Mouse (Mus musculus): ENCODE measurements around the gene Prex1.
A peak's percentile ranks its signal among the peaks of the same experiment; 100 is the strongest.

Prex1 gene

DNA sequence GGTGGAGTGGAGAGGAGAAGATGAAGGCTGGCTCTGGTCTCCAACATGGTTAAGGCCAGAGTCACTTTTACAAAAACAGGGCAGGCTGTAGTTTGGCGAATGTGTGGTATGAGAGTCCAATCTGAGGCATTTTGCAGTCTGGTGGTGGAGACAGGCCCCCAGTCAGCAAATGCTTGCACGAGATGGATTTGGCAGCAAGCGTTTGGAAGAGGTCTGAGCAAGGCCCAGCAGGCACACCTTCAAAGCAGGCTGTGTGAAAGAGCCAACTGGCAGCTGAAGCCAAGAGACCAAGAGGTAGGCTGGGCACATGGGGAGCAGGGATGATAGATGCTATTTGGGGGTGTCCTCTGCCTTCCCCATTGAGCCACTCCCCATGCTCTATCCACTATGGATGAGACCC is 51.7 kb downstream of the Prex1 start:
- no peak for DNase-seq (ENCODE audit: low read depth, low spot score)

GRCm38 (mm10) chr2:166661498-166661897 is 52.1 kb downstream of the Prex1 start:
- DNase-seq (ENCODE audit: low read depth, low spot score), result no peak

- DNase-seq (ENCODE audit: low read depth, low spot score), result no peak
Measured at GRCm38 (mm10) chr2:166658380-166658779, 55.3 kb downstream of the Prex1 start.

DNA sequence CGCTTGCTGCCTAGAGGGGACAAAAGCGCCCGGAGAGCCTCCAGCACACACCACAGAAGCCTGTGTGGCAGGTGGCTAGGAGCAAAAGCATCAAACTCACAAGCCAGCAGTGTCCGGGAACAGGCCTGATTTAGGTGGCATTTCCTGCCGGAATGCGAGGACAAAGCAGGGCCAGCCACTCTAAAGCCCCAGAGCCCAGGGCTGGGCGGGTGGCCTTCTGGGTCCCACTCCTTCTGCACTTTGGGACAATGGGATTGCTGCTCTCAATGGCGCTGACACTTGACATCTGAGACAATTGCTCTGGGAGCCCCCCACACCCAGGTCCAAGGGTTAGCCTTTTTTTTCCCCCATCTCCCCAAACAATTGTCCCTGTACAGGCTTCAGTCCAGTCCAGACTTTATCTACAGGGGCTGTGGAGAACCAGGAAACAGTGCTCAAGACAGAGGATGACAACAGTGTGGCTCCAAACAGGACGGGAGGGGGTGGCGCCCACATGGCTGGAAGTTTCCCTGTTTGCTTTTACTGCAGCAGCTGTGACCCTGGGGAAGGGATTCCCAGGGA is 56.1 kb downstream of the Prex1 start:
- no peak for DNase-seq (ENCODE audit: low read depth, low spot score)

- peak; percentile 48 for DNase-seq (ENCODE audit: low read depth, low spot score)
Measured at GRCm38 (mm10) chr2:166656630-166657029, 57.0 kb downstream of the Prex1 start.

DNA sequence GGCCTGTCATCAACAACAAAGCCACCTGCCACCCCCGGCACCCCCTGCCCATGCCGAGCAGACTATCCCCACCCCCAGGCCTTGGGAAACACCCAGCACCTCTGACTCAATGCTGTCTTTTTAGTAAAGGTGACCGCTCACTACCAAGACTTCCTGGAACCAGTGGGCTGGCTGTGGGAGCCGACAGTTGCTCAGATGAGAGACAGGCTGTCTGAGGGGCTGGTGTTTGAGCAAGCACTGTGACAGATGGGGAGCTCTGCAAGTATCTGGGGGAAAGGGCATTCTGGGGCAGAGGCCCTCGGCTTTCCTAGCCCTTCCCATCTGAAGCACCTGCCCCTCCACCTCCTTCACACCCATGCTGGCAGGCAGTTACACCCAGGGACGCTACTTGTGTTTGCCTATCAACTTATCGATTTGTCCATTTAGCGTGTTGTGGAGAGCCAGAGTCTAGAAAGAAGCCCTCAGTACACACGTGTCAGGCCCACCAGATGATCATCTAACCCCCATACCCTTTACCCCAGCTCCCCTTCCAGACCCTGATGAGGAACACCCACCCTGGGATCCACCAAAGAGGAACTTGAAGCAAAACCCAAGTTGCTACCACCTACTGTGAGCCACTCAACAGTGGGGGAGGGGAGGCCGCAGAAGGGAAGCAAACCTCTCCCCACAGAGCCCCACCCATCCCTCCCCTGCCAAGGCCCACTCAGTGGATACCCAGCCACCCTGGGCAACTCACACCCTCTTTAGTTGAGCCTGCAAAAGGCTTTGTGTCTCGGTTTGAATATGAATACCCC is 57.7 kb downstream of the Prex1 start:
- DNase-seq (ENCODE audit: low read depth, low spot score), result no peak

GRCm38 (mm10) chr2:166655308-166655707 is 58.3 kb downstream of the Prex1 start:
- DNase-seq (ENCODE audit: low read depth, low spot score), result no peak

DNA sequence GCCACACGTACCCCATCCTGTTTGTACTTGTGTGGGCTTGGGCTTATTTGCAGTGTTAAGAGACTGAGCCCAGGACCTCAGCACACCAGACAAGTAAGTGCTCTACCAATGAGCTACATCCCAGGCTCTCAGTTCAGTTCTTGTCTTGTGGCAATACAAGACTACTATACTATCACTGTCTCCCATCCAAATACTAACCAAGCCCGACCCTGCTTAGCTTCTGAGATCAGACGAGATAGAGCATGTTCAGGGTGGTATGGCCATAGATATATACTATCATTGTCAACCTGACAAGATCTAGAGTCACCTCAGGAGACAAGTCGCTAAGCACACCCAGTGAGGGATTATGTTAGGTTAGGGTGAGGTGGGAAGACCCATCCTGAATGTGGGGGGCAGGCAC is 58.8 kb downstream of the Prex1 start:
- DNase-seq (ENCODE audit: low read depth, low spot score), result no peak

DNA sequence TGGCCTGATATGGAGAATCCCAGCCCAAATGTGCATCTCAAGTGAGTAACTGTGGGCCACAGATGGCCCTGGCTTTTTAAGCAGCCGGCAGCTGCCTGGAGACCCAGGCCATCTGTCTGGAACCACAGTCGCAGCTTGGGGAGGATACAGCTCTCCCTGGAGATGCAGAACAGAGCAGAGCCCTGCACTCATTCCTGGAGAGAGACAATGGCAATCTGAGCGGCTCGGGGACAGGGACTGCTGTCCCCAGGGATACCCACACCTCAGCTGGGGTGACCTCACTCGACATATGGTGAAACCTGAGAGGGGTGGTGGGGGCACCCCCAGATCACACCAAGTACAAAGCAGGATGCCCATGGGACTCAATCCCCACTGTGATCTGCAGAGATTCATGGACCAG is 60.1 kb downstream of the Prex1 start:
- DNase-seq (ENCODE audit: low read depth, low spot score), result no peak

- no peak for DNase-seq (ENCODE audit: low read depth, low spot score)
Measured at GRCm38 (mm10) chr2:166652672-166653071, 61.0 kb downstream of the Prex1 start.

DNA sequence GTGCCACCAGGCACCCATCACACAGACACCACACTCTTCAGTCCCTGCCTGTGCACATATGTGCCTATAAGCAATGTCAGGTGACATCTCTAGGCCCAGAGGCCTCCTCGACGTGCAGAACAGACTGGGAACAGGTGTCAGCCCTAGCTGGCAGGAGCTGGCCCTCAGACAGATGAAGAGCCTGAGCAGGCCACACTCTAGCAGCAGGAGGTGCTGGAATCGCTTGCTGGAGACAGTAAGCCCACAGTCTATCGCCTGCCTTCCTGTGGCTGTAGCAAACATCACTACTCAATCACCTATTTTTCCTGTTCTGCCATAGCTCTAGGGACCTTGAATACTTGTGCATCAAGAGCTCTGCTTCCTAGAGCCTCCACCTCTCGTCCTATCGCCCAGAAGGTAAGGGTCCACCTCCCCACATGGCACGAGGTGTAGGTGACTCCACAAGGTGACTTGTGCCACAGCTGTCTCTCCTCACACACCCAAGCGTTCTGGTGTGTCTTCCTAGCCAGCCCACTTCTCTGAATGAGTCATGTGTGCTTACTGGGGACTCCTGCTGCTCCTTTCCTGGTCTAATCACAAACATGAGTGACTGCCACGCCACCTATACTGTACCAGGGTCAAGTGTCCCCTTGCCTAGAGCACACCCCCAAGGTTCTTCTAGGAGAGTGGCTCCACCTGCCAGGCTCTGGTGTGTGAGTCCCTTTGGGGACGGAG is 62.2 kb downstream of the Prex1 start:
- no peak for DNase-seq (ENCODE audit: low read depth, low spot score)

GRCm38 (mm10) chr2:166650414-166650813 is 63.2 kb downstream of the Prex1 start:
- DNase-seq (ENCODE audit: low read depth, low spot score), result no peak

- no peak for DNase-seq (ENCODE audit: low read depth, low spot score)
Measured at GRCm38 (mm10) chr2:166647242-166647641, 66.4 kb downstream of the Prex1 start.

DNA sequence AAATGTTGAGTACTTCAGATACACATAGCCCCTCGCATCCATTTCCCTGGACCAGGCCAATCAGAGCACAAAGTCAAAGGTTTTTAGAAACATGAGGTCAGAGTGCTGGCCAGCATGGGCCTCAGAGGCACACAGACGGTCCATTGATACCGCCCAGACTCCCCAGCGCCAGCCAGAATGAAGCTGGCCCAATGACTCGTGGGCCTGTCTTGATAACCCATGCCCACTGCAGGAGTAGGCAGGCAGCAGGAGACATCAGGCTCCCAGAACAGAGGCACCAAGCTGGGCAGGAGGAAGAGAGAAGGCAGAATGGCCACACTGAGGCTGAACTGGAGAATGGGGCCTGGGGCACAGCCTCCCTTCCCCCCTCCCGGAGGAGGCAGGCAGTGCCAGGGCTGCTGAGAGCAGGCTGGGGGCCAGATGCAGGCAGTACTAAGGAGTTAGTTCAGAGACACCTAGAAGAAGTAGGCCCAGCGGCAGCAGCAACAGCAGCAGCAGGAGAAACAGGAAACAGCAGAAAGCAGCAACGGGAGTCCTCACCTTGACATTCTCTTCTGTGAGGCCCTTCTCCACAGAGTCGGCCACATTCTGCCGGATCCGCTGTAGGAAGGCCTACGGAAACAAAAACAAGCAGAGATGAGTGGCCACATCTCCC is 67.1 kb downstream of the Prex1 start:
- DNase-seq (ENCODE audit: low read depth, low spot score), result no peak

- no peak for DNase-seq (ENCODE audit: low read depth, low spot score)
Measured at GRCm38 (mm10) chr2:166644816-166645215, 68.8 kb downstream of the Prex1 start.

DNA sequence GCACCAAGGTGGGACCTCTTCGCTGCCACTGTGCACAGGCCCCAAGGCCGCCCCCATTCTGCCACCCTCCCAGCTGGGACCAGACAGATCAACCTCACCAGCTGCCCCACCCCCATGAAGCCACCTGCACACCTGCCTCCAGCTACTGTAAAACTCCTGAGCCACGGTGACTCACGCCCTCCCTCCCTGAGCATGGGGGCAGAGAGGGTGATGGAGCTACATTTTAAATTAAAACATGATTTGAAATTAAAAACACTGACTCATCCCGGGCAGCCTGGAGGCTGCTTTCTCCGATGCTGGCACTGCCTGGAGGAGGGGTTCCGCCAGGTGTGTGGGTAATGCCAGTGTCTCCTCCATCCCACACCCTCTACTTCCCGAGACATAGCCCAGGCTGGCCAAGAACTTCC is 71.0 kb downstream of the Prex1 start:
- no peak for DNase-seq (ENCODE audit: low read depth, low spot score)

GRCm38 (mm10) chr2:166639750-166640149 is 73.9 kb downstream of the Prex1 start:
- no peak for DNase-seq (ENCODE audit: low read depth, low spot score)

DNA sequence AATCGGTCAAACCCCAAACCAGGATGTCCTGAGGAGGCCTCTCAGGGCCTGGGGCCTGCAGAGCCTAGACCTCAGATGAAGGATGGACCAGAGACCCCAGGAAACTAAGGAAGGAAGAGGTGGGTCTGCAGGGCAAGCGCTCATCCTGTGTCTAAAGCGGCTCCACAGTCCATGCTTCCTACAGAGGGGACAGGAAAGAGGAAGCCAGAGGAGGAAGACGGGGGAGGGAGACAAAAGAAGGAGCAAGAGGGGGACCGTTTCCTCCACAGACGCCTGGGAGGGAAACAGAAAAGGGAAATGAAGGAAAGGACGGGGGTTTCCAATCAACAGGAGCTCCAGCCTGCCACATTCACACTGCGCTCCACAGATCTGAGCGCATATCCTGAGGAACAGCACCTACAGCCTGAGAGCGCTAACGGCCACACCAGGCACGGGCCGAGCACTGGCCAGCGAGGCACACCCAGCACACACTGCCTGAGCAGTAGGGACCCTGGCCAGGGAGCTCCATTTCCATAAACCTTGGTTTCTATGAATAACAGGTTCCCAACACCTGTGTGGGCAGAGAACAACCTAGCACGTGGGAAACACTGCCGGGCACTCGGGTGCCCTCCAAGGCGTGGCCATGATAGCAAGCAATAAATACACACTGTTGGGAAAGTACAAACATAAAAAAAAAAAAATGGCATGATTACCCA is 74.5 kb downstream of the Prex1 start:
- no peak for DNase-seq (ENCODE audit: low read depth, low spot score)

DNA sequence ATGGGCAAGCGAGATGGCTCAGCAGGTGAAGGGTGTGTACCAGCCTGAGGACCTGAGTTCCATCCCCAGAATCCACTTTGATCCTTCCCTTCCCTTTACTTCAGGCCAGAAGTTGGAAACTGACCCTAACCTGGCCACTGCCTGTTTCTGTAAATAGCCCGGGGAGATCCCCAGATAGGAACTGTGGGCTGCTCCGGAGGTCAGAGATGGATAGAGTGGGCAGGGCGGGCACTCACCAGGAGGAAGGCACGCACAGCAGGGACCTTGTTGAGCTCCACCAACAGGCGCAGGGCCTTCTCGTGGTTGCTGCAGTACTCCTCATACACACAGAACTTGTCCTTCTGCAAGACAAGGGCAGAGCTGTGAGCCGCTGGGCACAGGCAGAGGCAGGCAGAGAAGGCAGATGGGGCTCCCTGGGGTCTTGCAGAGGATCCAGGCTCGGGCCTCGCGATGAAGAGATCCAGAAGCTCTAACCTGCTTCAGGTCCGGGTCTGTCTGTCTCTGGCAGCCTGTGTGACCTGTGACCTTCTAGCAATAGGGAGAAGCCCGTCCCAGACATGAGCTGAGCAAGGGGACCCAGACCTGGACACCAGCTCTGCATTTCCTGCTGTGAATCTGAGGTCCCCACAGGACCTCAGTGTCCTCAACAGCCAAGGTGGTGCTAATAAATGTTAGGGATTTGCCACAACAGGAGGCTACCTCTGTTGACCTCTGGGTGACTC is 75.4 kb downstream of the Prex1 start:
- DNase-seq (ENCODE audit: low read depth, low spot score), result no peak

DNA sequence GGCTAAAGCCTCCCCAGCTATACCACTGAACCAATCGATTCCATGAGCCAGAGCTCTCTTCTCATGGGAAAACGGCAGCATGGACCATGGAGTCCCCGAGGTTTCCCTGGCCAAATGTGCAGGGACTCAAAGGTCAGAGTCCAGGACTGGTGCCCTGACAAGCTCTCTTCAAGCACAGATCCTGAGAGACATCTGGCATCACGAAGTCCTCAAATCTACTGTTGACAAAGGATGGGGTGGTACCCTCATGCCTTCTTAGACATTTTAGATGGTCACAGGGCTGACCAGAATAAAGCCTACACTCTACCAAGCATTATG is 76.0 kb downstream of the Prex1 start:
- no peak for DNase-seq (ENCODE audit: low read depth, low spot score)
